Mouse (Mus musculus) CD4-positive helper T cell, adult 2 months (primary cell): ENCODE measurements at regions not wholly inside any gene's neighbourhood (a gene's known extent, or its start where the extent isn't known, plus 50 kb on each side); places are given as distances from the start of the nearest gene placed in this dataset.

Experiments used
- DNase-seq: peaks from one replicate; pipeline ENCODE4 v3.0.0-alpha.2; 2012; ENCODE audit warnings: low read depth, missing footprints, low spot score

DNA sequence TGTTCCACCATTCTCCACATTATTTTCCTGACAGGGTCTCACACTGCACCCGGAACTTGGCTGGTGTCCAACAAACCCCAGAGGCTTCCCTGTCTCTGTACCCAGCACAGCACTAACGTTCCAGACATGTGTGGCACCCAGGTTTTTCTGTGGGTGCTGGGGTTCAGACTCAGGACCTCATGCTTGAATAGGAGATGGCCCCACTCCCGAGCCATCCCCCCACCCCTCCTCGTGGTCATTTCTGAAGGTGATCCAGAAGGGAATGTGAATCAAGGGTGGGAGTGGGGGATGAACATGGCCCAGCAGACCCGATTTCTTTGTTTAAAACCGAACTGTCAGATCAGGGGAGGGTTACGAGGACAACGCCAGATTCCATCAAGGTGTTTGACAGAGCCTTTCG is 245.6 kb downstream of the Tbc1d1 start:
- DNase-seq: no peak

DNA sequence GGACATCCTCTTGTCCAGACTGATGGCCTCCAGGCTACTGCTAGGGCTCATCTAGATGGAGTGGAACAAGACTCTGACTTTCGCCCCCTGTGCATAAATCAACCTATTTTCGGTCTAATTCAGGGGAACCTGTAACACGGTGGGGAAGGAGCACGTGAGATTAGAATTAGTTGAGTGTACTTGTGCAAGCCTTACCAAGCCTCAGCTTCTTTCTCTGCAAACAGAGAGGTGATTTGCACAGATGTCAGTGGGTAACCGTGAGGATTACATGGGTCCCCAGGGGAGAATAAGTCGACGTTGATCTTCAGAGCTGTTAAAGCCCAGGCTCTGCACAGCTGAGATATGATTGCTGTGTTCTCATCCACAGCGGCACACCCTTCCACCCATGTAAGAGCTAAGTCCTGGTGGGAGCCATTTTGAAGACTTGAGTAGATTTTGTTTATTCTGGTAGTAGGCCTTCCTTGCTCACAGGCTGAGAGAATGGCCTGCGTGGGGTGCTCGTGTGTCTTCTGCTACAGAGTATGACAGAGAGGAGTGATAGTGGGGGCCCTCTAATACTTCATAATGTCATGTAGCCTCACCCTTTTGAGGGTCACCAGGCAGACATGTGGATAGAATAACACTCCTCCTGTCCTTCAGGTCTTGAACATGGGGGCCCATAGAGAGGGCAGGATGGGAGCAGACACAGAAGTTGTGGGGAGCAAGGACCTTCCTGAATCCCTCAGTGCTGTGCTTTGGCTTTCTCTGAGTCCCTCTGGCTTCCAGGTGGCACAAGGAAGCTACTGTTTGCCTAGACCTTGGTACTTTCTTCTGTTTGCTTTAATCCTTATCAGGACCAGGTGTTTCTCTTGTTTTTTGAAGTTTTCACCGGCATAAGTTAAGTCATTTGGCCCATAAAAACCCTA is 247.2 kb downstream of the Tbc1d1 start:
- DNase-seq: no peak

DNA sequence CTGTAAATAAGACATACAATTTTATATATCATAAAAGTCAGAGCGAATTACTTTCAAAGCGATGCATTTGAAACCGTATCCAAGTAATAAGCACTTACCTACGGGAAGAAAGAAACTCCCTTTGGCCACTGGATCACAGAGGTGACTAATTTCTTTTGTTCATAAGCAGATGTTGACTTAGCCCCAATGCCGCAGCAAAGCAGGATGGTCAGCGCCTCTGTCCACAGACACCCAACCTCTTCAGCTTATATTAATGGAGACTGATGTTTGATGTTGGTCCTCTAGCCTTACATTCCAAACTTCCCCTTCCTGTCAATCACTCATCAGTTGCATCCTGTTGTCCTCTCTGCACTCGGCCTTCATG is 247.9 kb downstream of the Tbc1d1 start:
- no peak for DNase-seq

DNA sequence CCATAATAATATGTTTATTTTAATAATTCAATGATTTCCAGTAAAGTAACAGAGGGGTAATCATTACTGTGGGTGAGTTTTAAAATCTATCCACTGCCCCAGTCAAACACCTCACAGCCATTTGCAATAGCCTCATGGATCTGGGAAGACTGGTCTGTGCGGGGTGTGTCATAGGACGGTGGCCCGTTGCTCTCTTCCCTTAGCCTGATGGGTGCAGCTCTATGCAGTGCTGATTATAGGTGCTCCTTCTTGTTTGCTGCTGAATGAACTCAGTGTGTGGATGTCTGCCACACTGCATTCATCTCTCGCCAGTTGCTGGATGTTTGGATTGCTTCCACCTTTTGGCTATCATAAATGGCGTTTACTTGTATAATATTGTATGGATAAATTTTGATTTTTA is 248.4 kb downstream of the Tbc1d1 start:
- no peak for DNase-seq

DNA sequence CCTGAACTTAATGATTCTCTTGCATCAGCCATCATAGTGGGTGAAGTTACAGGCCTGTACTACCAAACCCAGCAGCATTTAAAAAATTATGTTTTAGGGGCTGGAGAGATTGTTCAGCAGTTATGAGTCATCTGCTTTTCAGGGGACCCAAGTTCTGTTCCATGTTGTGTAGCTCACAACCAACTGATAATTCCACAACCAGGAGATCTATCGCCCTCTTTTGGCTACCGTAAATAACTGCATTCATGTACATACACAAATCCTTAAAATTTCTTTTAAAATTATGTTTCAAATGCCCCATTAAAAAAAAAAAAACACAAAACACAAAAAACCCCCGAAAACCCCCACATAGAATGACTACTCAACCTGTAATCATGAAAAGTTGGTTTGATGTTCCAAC is 252.8 kb downstream of the Tbc1d1 start:
- peak; percentile 11 for DNase-seq

DNA sequence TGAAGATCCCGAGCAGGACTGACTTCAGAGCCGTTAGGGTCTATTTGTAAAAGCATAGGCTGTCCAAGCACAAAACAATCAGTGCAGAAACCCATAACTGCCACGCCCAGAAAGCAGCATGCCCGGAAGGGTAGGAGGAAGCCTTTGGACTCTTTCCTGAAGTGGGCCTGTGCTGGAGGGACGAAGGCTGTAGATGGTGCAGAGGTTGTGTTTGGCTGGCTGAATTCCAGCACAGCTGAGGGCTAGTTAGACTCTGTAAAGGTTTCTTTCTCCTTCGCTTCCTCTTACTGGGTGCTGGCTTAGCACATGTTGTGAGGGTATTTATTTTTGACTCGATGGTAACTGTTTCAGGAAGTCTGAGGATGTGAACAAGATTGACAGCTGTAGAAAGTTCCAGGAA is 254.5 kb downstream of the Tbc1d1 start:
- DNase-seq: no peak

DNA sequence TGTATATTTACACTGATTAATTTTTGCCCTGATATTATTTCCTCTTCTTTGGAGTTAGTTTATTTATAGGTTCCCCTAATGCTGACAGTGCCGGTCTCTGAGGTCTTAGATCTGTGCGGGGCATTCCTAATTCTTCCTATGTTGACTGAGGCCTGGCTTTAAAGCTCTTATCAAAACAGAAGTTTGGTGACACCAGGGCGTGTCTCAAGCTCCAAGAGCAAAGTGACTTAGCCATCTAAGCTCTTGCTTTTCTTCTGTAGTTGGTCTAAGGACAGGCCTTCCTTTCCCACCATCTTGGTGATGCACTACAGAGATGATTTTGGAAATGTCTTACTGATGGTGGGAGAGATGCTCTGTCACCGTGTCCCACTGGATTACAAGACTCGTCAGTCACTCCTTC is 258.4 kb downstream of the Tbc1d1 start:
- no peak for DNase-seq

DNA sequence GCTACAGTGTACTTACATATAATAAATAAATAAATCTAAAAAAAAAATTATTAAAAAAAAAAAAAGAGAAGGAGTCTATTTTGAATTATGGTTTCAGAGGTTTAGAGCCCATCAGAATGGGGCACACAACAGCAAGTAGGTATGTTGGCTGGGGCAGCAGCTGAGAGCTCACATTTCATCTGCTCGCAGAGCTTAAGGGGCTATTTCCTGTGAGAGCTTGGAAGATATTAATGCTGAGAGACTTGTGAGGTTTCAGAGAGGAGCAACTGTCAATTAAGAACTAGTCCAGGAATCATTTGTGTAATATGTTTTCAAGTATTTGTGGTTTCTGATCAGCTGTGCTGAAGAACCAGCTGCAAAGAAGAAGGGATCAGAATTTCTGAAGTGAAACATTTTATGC is 263.3 kb downstream of the Tbc1d1 start:
- no peak for DNase-seq

DNA sequence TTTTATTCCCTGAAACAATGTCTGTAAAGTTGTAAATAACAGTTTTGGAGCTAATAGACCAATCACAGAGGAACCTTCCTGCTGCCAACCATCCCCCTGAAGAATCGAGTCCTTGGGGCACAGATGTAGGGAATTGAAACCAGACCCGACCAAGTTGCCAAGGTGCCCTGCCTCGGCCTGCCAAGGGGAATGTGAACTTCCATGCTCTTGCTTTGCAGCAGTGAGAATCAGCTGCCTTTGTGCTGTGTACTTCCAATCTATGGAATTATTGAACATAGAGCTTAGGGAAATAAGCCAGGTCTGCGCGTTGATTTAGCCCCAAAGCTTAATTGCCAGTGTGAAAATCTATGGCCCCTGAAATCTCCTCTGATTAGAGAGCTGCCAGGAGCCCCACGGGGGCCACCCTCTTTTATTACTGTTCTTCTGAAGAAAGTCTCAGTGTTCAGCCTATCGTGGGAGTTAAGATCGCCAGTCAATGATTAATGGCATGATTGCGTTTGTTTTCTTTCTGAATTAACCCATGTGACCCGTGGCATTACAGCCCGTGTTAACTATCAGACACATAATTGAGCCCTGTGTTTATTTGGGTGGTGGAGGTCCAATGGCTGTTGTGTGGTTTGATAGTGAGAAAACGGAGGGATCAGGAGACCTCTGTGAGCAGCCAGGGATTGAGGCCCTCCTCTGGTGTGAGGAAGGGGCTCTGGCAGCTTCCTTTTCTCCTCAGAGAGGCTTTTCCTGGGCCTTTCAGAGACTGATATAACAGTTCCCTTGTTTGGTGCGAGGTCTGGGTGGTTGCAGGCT is 266.9 kb downstream of the Tbc1d1 start:
- no peak for DNase-seq

DNA sequence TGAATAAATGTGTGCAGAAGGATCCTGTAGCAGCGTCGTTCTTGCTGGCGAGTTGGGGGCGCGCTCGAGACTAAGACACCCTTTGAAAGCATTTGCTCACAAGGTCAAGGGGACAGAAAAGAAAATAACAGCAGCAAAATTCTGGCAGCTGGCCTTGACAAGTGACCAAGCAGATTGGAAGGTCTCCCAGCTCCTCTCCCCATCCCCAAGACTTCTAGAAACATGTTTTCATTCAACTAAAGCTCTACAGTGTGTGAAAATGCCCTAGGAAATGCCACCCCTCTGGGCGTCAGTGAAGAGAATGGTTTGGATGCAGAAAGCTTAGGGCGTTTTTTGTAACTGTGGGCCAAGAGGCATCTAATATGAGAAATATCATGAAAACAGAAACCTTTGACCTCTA is 272.7 kb downstream of the Tbc1d1 start:
- DNase-seq: no peak

DNA sequence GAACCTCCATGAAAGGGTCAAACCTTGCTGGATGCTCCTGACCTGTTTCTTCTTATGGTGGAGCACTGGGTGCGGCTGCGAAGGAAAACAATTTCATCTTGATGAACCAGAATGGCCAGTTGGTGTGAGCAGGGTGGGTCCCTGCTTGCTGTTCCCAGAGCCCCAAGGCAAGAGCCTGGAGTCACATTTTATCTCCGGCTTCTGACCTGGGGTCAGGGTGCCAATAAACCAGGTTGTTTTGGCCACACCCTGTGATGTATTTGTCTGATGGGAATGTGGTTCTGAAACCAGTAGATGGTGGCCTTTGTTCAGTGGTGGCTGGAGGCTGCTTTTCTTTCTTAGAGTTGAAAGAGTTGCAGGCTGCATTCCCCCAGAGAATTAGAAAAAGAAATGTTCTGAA is 274.4 kb downstream of the Tbc1d1 start:
- DNase-seq: no peak

DNA sequence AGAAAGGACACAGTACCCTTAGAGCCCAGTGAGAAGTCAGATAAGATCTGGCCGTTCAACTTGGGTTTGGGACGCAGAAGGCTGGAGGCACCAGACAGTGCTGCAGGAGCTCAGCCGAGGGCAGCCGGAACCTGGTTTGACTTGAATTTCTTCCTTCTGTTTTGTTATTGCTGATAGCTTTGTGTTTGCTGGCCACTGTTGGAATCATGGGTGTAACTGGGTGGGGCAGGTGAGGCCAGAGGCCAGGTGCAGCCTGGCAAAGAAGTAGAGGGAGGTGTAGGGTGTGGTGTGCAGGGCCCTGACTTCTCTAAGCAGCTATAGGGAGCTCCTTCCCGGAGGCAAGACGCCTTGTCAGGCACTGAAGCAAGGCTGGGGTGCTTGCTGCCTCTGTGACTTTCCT is 275.5 kb downstream of the Tbc1d1 start:
- no peak for DNase-seq

DNA sequence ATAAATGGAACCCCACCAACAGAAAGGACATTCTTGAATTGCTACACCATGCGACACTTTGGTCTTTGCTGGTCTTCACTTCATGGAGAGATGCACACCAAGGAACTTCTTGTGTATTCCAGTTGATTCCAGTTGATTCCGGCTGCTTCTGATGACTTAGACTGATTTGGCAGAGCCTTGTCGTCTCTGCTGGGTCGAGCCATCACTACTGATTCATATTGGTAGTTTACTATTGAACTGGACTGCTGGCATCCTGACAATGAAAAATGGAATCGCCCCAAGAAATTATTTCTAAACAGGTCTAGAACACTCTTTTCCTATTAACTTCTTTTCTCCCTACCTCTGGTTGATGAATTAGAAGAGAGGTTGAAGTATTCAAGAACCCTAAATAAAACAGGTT is 277.7 kb downstream of the Tbc1d1 start:
- no peak for DNase-seq

DNA sequence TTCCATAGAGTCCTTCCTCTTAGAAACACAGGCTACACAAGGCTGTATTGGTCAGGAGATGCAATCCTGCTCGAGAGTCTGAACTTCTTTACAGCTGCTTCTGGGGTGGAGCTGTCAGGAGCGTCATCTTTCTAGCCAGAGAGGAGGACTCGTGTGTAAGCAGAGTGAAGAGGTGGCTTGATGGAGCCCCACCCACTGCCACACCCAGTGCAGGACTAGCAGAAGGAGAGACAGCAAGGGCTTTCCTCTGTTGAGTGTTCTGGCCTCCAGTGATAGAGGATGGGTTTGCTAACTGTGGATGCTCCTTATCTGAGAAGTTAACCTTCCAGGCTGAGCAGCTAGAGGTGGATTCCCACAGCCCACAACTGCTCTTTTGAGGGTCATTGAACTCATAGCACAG is 279.4 kb downstream of the Tbc1d1 start:
- DNase-seq: peak; percentile 32

DNA sequence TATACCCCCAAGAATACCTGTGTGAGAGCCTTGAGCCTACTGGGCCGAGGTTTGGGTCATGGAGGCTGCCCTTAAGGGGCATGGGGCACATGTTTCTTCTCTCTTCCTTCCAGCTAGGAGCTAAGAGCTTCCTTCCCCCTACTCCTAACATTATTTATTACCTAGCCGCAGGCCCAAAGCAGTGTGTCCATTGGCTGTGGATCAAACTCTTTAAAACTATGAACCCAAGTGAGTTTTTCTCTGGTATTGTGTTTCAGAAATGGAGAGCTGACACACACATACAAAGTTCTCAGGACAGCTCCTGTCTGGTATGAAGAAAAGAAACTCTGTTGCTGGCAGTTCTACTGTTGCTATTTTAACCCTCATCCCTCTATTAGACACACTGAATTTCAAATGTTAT is 279.9 kb downstream of the Tbc1d1 start:
- no peak for DNase-seq

DNA sequence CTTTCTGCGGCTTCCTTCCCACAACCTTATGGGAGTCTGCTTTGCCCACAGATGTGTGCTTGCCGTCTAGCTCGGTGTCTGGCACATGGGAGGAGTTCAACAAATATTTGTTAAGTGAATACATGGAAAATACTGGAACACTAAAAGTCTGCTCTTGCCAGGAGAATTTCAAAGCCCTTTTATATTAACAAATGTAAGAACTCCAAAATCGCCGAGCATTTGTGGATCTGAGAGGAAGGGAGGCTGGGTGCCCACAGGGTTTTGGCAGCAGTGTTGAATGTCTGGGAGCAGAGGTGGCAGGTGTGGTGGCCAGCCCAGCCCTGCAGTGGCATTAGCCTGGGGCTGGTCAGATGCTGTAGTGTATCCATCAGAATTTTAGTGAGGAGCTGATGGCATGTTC is 281.6 kb downstream of the Tbc1d1 start:
- no peak for DNase-seq

DNA sequence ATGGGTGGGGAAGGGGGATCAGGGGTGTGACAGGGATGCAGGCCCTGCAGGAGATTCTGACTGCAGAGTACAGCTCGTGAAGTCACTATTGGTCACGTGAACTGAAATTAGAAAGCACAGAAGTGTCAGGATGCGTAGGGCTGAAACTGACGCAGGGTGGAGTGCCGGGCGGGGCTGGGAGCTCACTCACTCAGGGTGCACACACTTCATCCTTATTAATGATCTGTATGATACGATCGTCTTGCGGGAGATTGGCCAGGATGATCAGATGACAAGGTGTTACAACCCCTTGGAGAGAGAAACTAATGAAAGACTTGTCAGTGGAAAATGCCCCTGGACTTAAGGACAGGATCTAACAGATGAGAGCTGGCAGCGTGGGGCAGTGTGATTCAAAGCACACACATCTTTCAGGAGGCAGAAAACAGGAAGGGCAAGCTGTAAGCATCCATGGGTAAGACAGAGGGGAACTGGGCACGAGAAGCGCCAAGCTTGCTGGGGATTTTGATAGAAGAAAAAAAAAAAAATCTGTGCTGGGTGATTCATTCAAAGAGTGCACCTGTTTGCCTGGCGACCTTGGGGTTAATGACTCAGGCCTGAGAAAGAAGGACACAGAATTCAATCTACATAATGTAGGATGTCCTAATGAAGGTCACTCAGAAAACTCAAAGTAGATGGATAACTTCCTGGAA is 282.5 kb downstream of the Tbc1d1 start:
- peak; percentile 32 for DNase-seq

DNA sequence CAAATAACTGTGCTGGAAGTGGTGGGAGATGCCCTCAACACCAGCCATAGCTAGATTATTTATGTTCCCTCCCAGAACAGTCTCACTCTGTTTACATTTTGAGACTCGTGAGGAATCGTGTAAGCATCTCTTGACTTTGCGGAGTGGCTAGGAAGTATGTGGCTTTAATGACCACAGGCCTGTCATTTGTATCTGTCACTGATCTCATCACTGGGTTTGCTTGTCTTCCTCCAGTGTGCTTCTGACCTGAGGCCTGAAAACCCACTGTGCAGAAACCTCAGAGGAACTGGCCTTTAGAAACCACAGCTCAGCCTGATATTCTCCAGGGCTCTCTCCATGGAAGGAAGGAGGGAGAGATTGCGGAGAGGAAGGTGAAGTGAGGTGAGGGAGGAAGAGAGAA is 291.7 kb downstream of the Tbc1d1 start:
- no peak for DNase-seq

DNA sequence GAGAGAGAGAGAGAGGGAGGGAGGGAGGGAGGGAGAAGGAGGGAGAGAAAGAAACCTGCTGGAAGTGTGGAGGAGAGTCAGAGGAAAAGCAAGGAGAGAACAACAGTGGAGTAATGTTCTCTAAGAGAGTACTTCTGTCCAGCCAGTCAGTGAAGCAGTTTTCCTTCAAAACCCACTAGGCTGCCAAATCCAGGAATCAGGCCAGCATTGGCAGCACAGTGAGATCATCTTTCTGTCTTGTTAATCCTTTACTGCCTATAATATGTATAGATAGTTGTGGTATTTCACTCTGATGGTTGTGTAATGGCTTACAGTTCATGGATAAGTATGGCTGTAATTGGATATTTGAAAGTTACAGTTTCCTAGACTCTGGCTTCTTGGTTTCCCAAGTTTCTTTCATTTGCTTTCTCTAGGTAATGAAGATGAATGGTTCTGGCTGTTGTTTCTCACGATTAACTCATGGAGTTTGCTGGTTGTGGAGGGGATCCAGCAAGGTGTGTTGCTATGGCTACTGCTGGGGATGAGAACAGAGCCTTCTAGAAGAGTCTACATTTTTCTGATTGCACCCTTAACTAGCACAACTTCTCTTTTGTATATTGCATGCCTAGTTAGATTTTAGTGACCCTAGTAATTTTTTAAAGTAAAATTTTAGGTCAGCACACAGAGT is 296.7 kb downstream of the Tbc1d1 start:
- no peak for DNase-seq

DNA sequence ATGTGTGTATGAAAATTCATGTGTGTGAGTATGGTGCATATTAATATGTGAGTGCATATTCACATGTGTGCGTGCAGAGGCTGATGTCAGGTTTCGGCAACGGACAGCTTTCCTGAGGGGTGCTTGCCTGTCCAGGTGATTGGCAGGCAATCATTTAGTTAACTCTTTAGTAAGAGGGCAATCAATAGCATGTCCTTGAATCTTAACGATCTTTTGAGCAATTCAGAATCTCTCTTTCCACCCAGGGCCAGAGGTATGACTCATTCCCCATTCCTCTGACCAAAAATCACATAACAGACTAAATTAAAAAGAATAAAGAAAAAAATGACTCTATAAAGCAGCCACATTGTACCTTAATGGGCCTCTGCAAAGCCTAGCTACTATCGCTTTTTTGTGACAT is 303.7 kb downstream of the Tbc1d1 start:
- DNase-seq: no peak

DNA sequence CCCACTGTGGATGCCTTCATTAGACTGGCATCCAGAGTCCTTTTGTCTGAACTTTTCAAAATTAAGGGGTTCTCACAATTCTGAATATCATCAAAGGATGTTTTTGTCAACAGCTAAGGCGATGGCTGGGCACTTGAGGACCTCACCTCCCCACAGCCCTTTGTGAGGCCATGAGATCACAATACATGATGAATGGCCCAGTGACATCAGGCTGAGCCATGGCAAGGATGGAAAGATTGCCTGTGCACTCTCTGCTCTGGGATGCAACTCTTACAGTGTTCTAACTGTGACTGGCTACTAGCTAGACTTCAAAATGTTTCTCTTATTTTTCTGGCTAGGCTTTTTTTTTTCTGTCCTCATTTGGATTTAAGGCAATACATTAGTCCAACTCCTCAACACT is 304.8 kb downstream of the Tbc1d1 start:
- DNase-seq: no peak

DNA sequence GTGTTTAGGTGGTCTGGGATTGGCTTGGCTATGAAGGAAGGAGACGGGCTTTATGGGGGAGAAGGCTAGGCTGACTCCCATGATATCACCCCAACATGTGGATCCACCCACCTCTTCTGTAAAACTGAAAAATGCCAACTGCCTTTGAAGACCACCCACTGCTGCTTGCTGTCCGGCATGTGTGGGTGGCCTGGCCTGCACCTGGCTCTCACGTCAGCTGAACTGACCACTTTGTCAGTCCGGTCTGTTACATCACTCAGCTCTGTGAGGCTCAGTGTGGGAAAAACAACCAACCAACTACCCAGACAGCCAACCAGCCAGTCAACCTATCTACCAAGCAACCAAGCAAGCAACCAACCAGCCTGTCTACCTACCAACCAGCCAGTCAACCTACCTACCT is 305.5 kb downstream of the Tbc1d1 start:
- no peak for DNase-seq
